Mouse (Mus musculus): ENCODE results near the gene Shcbp1. TPM values are rescaled to one million over a fixed set of nuclear protein-coding genes. Genes with fewer than 3 reads are reported as not detected.
"Not testable (repeated sequence)": the region's sequence is repeated elsewhere in the genome, so short reads cannot be mapped to it uniquely, and the experiment has no call there.

The Shcbp1 gene
- under 1 TPM; 0.67 to 0.71 TPM for total RNA-seq (2021)

DNA sequence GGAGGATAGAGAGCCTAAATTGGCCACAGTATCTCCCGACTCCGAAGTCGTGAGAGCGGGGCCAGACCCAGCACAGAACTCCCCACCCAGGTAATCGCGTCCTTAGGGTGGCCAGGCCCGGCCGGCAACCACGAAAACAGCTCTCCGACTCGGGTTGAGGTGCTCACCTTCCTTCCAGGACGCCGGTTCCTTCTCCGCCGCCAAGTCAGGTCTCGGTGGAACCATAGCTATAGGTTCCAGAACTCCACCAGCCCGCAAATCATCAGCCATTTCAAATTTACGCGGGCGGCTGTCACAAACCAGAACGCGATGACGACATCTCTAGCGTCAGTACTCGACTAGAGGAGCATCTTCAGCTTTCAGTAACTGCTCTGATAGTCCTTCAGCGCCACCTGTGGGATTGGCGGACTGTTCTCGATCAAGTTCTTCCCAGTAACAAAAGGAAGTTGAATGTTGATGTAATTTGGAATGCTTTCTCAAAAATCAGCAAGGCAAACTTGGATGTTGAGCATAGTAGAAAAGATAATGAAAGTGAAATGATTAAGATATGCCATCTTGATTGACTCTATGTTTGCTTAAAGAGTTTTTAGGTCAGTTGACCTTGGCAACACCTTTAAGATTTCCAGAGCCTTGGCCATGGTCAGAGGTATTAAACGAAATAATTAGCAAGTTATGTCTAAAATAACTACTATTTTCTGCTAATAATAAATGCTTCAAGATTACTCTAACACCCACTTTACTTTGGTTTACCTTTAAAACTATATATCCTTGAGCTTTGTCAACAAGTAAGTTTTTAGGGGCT, at the start of gene Shcbp1:
TSS of gene Shcbp1 (minus strand) at position 314 of the 802 bp plus-strand sequence.
- peak; percentile 84 to 85 for DNase-seq

DNA sequence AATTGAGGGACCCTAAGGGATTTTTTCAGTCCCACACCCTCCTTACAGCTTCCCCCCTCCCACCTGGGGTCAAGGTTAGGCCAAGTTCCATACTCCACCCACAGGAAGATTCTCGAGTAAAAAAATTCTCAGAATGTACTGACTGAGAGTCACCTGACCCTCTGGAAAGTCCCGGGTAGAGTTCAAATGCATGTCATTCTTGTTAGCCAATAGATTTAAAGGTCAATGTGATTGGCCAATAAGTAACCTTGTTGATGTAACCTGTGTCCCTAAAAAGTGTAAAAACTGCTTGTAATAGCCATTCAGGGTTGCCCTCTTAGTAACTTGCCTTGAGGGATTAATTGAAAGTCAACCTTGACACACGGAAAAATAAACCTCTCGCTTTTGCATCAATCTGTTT, 29.5 kb upstream of the Shcbp1 start:
- DNase-seq: no peak

- DNase-seq: peak; percentile 14 to 20
Observed at GRCm38 (mm10) chr8:4800524-4801122, 21.3 kb upstream of the Shcbp1 start.

GRCm38 (mm10) chr8:4778266-4778665, 1.1 kb downstream of the Shcbp1 start:
- no peak for DNase-seq

GRCm38 (mm10) chr8:4764751-4765150, 14.6 kb downstream of the Shcbp1 start:
- peak in 1 of 2 experiments; percentile 1 for DNase-seq

GRCm38 (mm10) chr8:4753048-4753447, 26.3 kb downstream of the Shcbp1 start:
- no peak for DNase-seq

DNA sequence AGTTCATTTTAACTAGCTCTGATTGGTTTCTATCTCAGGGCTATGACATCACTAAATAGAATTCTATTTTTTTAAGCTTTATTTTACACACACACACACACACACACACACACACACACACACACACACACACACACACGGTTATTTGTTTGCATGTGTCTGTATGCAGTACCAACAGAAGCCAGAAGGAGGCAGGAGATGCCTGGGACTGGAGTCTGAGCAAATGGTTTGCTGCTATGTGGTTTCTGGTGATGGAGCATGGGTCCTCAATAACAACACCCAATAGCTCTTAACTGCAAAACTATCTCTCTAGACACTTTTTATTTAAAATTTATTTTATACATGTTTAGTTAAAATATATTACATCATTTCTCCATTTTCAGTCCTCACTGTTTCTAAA, 48.4 kb downstream of the Shcbp1 start:
- DNase-seq: no peak

GRCm38 (mm10) chr8:4715546-4715945, 63.8 kb downstream of the Shcbp1 start:
- no peak for DNase-seq

DNA sequence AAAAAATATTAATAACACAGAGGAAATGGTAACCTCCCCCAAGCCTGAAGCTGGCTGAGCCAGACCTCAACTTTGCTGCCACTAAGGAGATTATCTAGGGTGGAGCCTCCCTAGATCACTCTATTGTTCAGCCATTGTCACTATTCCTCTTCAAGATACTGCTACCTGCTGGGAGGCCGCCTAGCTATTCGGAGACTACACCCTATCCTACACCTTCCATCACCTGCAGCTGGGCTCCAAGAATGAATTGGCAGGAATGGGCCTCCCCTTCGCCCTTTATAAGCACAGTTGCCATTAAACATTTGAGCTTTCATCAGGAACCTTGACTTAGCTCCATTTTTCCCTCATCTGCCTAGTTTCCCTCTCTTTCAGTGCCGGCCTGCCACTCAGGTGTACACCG, 71.0 kb downstream of the Shcbp1 start:
- DNase-seq: not testable (repeated sequence)

DNA sequence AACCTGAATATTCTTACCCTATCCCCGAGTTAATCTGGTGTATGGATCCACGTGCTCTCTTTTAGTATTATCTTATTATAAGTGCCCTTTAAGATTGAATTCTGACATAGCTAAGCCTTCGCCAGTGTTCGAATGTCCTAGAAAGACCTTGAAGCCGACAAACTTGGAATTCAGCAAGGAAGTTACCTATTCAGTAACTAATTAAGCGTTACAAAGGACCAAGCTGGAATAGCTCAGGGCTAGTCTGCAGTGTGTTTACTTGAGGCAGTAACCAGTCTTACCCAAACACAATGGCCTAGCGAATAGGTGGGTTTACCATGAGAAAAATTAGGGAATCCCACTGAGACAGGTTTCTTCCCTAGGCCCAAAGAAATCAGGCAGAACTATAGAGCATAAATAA, 71.5 kb downstream of the Shcbp1 start:
- DNase-seq: not testable (repeated sequence)

GRCm38 (mm10) chr8:4691634-4692033, 87.7 kb downstream of the Shcbp1 start:
- no peak for DNase-seq

Other genes starting within 250 kb of the Shcbp1 start
- 10 to 100 TPM; 13.5 to 15.6 TPM for gene Zfp958, start 166.4 kb downstream of the Shcbp1 start, total RNA-seq (2021)

Measured in layer of hippocampus, postnatal 36 days (tissue).